Mouse (Mus musculus): ENCODE results near the gene Ppia.
A peak's percentile ranks its signal among the peaks of the same experiment; 100 is the strongest.

DNA sequence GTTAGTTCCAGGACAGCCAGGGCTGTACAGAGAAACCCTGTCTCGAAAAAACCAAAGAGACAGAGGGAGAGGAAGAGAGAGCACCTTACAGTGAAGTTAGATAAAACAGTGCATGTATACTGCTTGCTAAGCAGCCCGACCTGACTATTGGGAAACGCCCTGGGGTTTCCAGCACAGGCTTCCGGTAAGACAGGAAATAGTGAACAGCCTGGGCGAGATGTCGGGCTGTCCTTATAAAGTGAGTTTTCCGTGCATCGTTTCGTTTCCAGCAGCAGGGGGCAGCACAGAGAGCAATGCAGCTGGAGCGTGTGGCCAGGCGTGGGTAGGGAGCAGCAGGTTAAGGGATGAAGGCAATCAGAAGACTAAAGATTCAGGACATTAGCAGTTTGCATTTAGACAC, 49.4 kb upstream of the Ppia start:
- TF ChIP-seq CTCF (IDR thresholded peaks at IDR 0.05; ENCODE audit: low read depth, low read length) = peak; percentile 74
- 0 out of 2 replicates have a peak, but pooled peaks have one; percentile 14 for TF ChIP-seq EP300 (IDR thresholded peaks at IDR 0.05; ENCODE audit: insufficient read depth, low read depth, low read length)
- no peak for TF ChIP-seq POLR2A (IDR thresholded peaks at IDR 0.05; ENCODE audit: insufficient read depth, low read length)

All from ES-Bruce4 (cell line).